Mouse (Mus musculus) heart, postnatal 0 days (tissue): ENCODE data around the gene Gng2.

ENCODE experiments used
- CTCF ChIP-seq: IDR thresholded peaks from 2 replicates; pipeline ENCODE4 v1.5.1; 2016; ENCODE audit warnings: antibody characterized with exemption, control low read depth, low read depth
- EP300 ChIP-seq: IDR thresholded peaks from 2 replicates; pipeline ENCODE4 v1.6.1; 2016; ENCODE audit warnings: antibody characterized with exemption, low read depth

- TF ChIP-seq CTCF, result no peak
- no peak for TF ChIP-seq EP300
Measured at GRCm38 (mm10) chr14:19940066-19940465, 37.4 kb downstream of the Gng2 start.
